Mouse (Mus musculus) MEL (cell line): ENCODE data around the gene 1700029I15Rik. TPM values are rescaled to one million over a fixed set of nuclear protein-coding genes. Genes with fewer than 3 reads are reported as not detected.
A peak's percentile ranks its signal among the peaks of the same experiment; 100 is the strongest.

Source experiments
- DNase-seq: peaks from one replicate; pipeline ENCODE4 v3.0.0; 2011; ENCODE audit warnings: low read depth, low spot score
- H3K27ac ChIP-seq: 2 replicates; pipeline ENCODE4 v1.5.1; 2012; ENCODE audit warnings: low read depth, mild to moderate bottlenecking, control low read depth, low read length, moderate library complexity; ENCODE audit not compliant: control insufficient read depth
- H3K27me3 ChIP-seq, 2 experiments: fragments of 150-350 bp in 1 of 2; sonication (generic) in 1 of 2; 2 replicates each; pipeline ENCODE4 v1.6.1; 2012; ENCODE audit warnings: low read length in 2 of 2, mild to moderate bottlenecking in 2 of 2, improper control_type of control experiment in 1 of 2, moderate library complexity in 1 of 2; ENCODE audit not compliant: insufficient read depth in 2 of 2, control insufficient read depth in 1 of 2
- H3K36me3 ChIP-seq, 2 experiments: 2 replicates each; pipeline ENCODE4 v1.6.1; 2012 to 2014; ENCODE audit warnings: low read length in 2 of 2, improper control_type of control experiment in 1 of 2, inconsistent platforms in 1 of 2, mild to moderate bottlenecking in 1 of 2; ENCODE audit not compliant: insufficient read depth in 2 of 2, control insufficient read depth in 1 of 2
- H3K4me1 ChIP-seq, 2 experiments: fragments of 150-350 bp in 1 of 2; sonication (generic) in 1 of 2; 2 replicates each; pipeline ENCODE4 v1.6.1; 2012; ENCODE audit warnings: low read length in 2 of 2, improper control_type of control experiment in 1 of 2, mild to moderate bottlenecking in 1 of 2; ENCODE audit not compliant: insufficient read depth in 2 of 2, control insufficient read depth in 1 of 2
- H3K4me3 ChIP-seq, 2 experiments: fragments of 150-350 bp in 1 of 2; sonication (generic) in 1 of 2; 2 replicates each; pipeline ENCODE4 v1.5.1; 2012; ENCODE audit warnings: low read depth in 2 of 2, low read length in 2 of 2, mild to moderate bottlenecking in 2 of 2, moderate library complexity in 2 of 2, control low read depth in 1 of 2, improper control_type of control experiment in 1 of 2; ENCODE audit not compliant: control insufficient read depth in 1 of 2, insufficient read depth in 1 of 2
- H3K79me2 ChIP-seq: 2 replicates; pipeline ENCODE4 v1.6.1; 2012; ENCODE audit warnings: mild to moderate bottlenecking, low read length, moderate library complexity; ENCODE audit not compliant: control insufficient read depth, poor library complexity, insufficient read depth
- H3K9ac ChIP-seq: 2 replicates; pipeline ENCODE4 v1.6.1; 2012; ENCODE audit warnings: low read depth, mild to moderate bottlenecking, control low read depth, low read length, moderate library complexity; ENCODE audit not compliant: control insufficient read depth, poor library complexity, severe bottlenecking
- H3K9me3 ChIP-seq: fragments of 150-350 bp; sonication (generic); replicated peaks from 2 replicates; pipeline ENCODE4 v1.6.1; 2012; ENCODE audit warnings: mild to moderate bottlenecking, low read length, improper control_type of control experiment, moderate library complexity; ENCODE audit not compliant: insufficient read depth
- BHLHE40 ChIP-seq: IDR thresholded peaks from 2 replicates; pipeline ENCODE4 v1.6.1; 2012; ENCODE audit warnings: low read depth, mild to moderate bottlenecking, inconsistent platforms, low read length, improper control_type of control experiment, borderline replicate concordance
- CHD1 ChIP-seq: IDR thresholded peaks from 2 replicates; pipeline ENCODE4 v1.6.1; 2012; ENCODE audit warnings: low read depth, mild to moderate bottlenecking, inconsistent platforms, low read length, improper control_type of control experiment
- CHD2 ChIP-seq: IDR thresholded peaks from 2 replicates; pipeline ENCODE4 v1.6.1; 2011; ENCODE audit warnings: low read length, improper control_type of control experiment
- E2F4 ChIP-seq: IDR thresholded peaks from 2 replicates; pipeline ENCODE4 v1.6.1; 2011; ENCODE audit warnings: low read depth, low read length, improper control_type of control experiment, borderline replicate concordance
- EP300 ChIP-seq, 2 experiments: IDR thresholded peaks; 2 replicates each; pipeline ENCODE4 v1.6.1; 2011; ENCODE audit warnings: improper control_type of control experiment in 2 of 2, low read length in 2 of 2, low read depth in 1 of 2, mild to moderate bottlenecking in 1 of 2
- ETS1 ChIP-seq: IDR thresholded peaks from 2 replicates; pipeline ENCODE4 v1.6.1; 2012; ENCODE audit warnings: low read depth, mild to moderate bottlenecking, inconsistent platforms, low read length, improper control_type of control experiment, moderate library complexity
- GATA1 ChIP-seq: IDR thresholded peaks from 2 replicates; pipeline ENCODE4 v1.6.1; 2011; ENCODE audit warnings: low read depth, low read length, improper control_type of control experiment
- HCFC1 ChIP-seq: IDR thresholded peaks from 2 replicates; pipeline ENCODE4 v1.6.1; 2012; ENCODE audit warnings: low read depth, mild to moderate bottlenecking, inconsistent platforms, low read length, improper control_type of control experiment, moderate library complexity
- KAT2A ChIP-seq: conservative IDR thresholded peaks from 2 replicates; pipeline ENCODE4 v1.6.1; 2012; ENCODE audit warnings: low read depth, low read length, improper control_type of control experiment, inconsistent platforms
- MAFK ChIP-seq: IDR thresholded peaks from 2 replicates; pipeline ENCODE4 v1.6.1; 2011; ENCODE audit warnings: low read depth, mild to moderate bottlenecking, low read length, improper control_type of control experiment, borderline replicate concordance
- MAX ChIP-seq: IDR thresholded peaks from 2 replicates; pipeline ENCODE4 v1.6.1; 2011; ENCODE audit warnings: low read length, improper control_type of control experiment
- MAZ ChIP-seq: IDR thresholded peaks from 2 replicates; pipeline ENCODE4 v1.6.1; 2012; ENCODE audit warnings: low read depth, mild to moderate bottlenecking, inconsistent platforms, low read length, improper control_type of control experiment
- MEF2A ChIP-seq: IDR thresholded peaks from 2 replicates; pipeline ENCODE4 v1.6.1; 2014; ENCODE audit warnings: low read depth, mild to moderate bottlenecking, inconsistent platforms, low read length, improper control_type of control experiment; ENCODE audit not compliant: poor library complexity, insufficient replicate concordance, severe bottlenecking; ENCODE audit errors: extremely low read depth
- MXI1 ChIP-seq: IDR thresholded peaks from 2 replicates; pipeline ENCODE4 v1.6.1; 2011; ENCODE audit warnings: mild to moderate bottlenecking, low read depth, low read length, improper control_type of control experiment
- MYB ChIP-seq: IDR thresholded peaks from 2 replicates; pipeline ENCODE4 v1.6.1; 2011; ENCODE audit warnings: mild to moderate bottlenecking, low read depth, low read length, improper control_type of control experiment
- MYC ChIP-seq: IDR thresholded peaks from 2 replicates; pipeline ENCODE4 v1.6.1; 2011; ENCODE audit warnings: low read depth, mild to moderate bottlenecking, low read length, improper control_type of control experiment, moderate library complexity
- NELFE ChIP-seq: IDR thresholded peaks from 2 replicates; pipeline ENCODE4 v1.6.1; 2011; ENCODE audit warnings: low read depth, low read length, improper control_type of control experiment
- NRF1 ChIP-seq: IDR thresholded peaks from 2 replicates; pipeline ENCODE4 v1.6.1; 2014; ENCODE audit warnings: low read depth, mild to moderate bottlenecking, inconsistent platforms, low read length, improper control_type of control experiment, moderate library complexity; ENCODE audit not compliant: poor library complexity, insufficient read depth, severe bottlenecking
- POLR2A ChIP-seq, 2 experiments: IDR thresholded peaks; 2 replicates each; pipeline ENCODE4 v1.6.1; 2011 to 2012; ENCODE audit warnings: low read length in 2 of 2, mild to moderate bottlenecking in 2 of 2, control low read depth in 1 of 2, improper control_type of control experiment in 1 of 2, low read depth in 1 of 2, moderate library complexity in 1 of 2; ENCODE audit not compliant: control insufficient read depth in 1 of 2, insufficient read depth in 1 of 2, poor library complexity in 1 of 2
- POLR2AphosphoS2 ChIP-seq: IDR thresholded peaks from 2 replicates; pipeline ENCODE4 v1.6.1; 2011; ENCODE audit warnings: low read length, improper control_type of control experiment
- POLR2AphosphoS5 ChIP-seq: IDR thresholded peaks from 2 replicates; pipeline ENCODE4 v1.6.1; 2012; ENCODE audit warnings: low read depth, borderline replicate concordance, mild to moderate bottlenecking, inconsistent platforms, low read length, moderate library complexity, mixed read lengths
- RAD21 ChIP-seq: IDR thresholded peaks from 2 replicates; pipeline ENCODE4 v1.6.1; 2011; ENCODE audit warnings: mild to moderate bottlenecking, low read depth, low read length, improper control_type of control experiment
- RCOR1 ChIP-seq: IDR thresholded peaks from 2 replicates; pipeline ENCODE4 v1.6.1; 2012; ENCODE audit warnings: low read depth, mild to moderate bottlenecking, inconsistent platforms, low read length, improper control_type of control experiment
- SIN3A ChIP-seq: IDR thresholded peaks from 2 replicates; pipeline ENCODE4 v1.6.1; 2012; ENCODE audit warnings: low read length, improper control_type of control experiment, inconsistent platforms
- SMC3 ChIP-seq: IDR thresholded peaks from 2 replicates; pipeline ENCODE4 v1.6.1; 2011; ENCODE audit warnings: low read depth, low read length, improper control_type of control experiment
- TBP ChIP-seq: IDR thresholded peaks from 2 replicates; pipeline ENCODE4 v1.8.0; 2011; ENCODE audit warnings: low read depth, low read length, improper control_type of control experiment
- TCF12 ChIP-seq: IDR thresholded peaks from 2 replicates; pipeline ENCODE4 v1.6.1; 2014; ENCODE audit warnings: low read depth, mild to moderate bottlenecking, inconsistent platforms, low read length, improper control_type of control experiment, moderate library complexity
- USF1 ChIP-seq: IDR thresholded peaks from 2 replicates; pipeline ENCODE4 v1.6.1; 2014; ENCODE audit warnings: low read depth, mild to moderate bottlenecking, inconsistent platforms, low read length, improper control_type of control experiment, moderate library complexity
- USF2 ChIP-seq, 2 experiments: IDR thresholded peaks; 2 replicates each; pipeline ENCODE4 v1.6.1; 2011 to 2012; ENCODE audit warnings: improper control_type of control experiment in 2 of 2, low read length in 2 of 2, borderline replicate concordance in 1 of 2, inconsistent platforms in 1 of 2, low read depth in 1 of 2, mild to moderate bottlenecking in 1 of 2; ENCODE audit not compliant: insufficient read depth in 1 of 2
- ZC3H11A ChIP-seq: IDR thresholded peaks from 2 replicates; pipeline ENCODE4 v1.6.1; 2012; ENCODE audit warnings: low read depth, mild to moderate bottlenecking, inconsistent platforms, low read length, improper control_type of control experiment
- ZKSCAN1 ChIP-seq: IDR thresholded peaks from 2 replicates; pipeline ENCODE4 v1.6.1; 2012; ENCODE audit warnings: low read depth, mild to moderate bottlenecking, inconsistent platforms, low read length, improper control_type of control experiment, moderate library complexity
- ZMIZ1 ChIP-seq: IDR thresholded peaks from 2 replicates; pipeline ENCODE4 v1.6.1; 2012; ENCODE audit warnings: low read depth, mild to moderate bottlenecking, inconsistent platforms, low read length, improper control_type of control experiment, moderate library complexity
- ZNF384 ChIP-seq: IDR thresholded peaks from 2 replicates; pipeline ENCODE4 v1.6.1; 2012; ENCODE audit warnings: low read depth, mild to moderate bottlenecking, inconsistent platforms, low read length, improper control_type of control experiment
- polyA plus RNA-seq, 2 experiments: library from polyadenylated mRNA; stranded (reverse) in 1 of 2; unstranded in 1 of 2; fragments of >175 nt in 1 of 2; fragments of >200 nt in 1 of 2; gene quantifications; 2 replicates each; pipeline versions ENCODE4 v1.2.1 to v1.2.4; 2012; ENCODE audit warnings: low replicate concordance in 2 of 2, low read depth in 1 of 2; ENCODE audit not compliant: insufficient read length in 2 of 2, insufficient read depth in 1 of 2, missing spikeins in 1 of 2
- total RNA-seq: library from RNA; depleted of rRNA; stranded (reverse); fragments of 300-350 nt; gene quantifications from 2 replicates; pipeline ENCODE4 v1.2.3, GENCODE M21; 2012

The 1700029I15Rik gene
- total and polyA plus RNA-seq, 3 experiments = 0.65 to 3.2 TPM; not detected in 1

DNA sequence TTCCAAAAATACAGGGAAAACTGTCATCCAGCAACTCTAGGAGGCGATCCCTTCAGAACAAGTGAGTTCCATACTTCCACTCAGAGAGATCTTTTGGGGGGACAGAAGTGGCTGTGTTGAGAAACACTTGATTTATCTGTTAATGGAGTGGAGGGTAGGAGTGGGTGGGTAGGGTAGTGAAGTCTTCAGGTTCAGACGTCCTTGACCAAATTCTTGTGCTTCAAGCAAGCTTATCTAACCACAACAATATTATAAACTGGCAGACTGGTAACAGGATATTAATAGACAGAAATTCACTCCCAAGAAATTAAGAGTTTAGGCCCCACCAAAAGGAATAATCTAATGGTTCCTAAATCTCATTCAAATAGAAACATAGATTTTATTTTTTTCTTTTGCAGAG, 47.8 kb downstream of the 1700029I15Rik start:
- Histone ChIP-seq H3K79me2 (peaks cover 66% of the 10 kb centered on the region), H3K4me1 (peaks cover 9 to 25% of the 10 kb centered on the region in 2 experiments), H3K36me3 (peaks cover 7 to 12% of the 10 kb centered on the region in 2 experiments), H3K9ac (no peak overlapping the region), H3K27ac (no peak overlapping the region), H3K4me3 (no peak overlapping the region), H3K9me3 (no peaks in the 10 kb centered on the region), H3K27me3 (no peaks in the 10 kb centered on the region)
- DNase-seq = peak; percentile 37
- TF ChIP-seq MYB (no peak), ZKSCAN1 (no peak), CHD1 (no peak), MYC (no peak), POLR2AphosphoS5 (no peak), SIN3A (peak; percentile 20; the same call in 1 of the 2 replicates), NELFE (no peak), MAFK (no peak), ZC3H11A (no peak), TBP (no peak), RCOR1 (peak; percentile 55; the same call in 1 of the 2 replicates), SMC3 (no peak), ETS1 (0 out of 2 replicates have a peak, but pooled peaks have one; percentile 14), POLR2A (IDR thresholded peaks at IDR 0.05; ENCODE audit: control insufficient read depth in 1 of 2, insufficient read depth in 1 of 2, low read depth in 1 of 2, low read length in 2 of 2, poor library complexity in 1 of 2) (no peak), E2F4 (no peak), RAD21 (no peak), MEF2A (0 out of 2 replicates have a peak, but pooled peaks have one; percentile 57), HCFC1 (no peak), TCF12 (0 out of 2 replicates have a peak, but pooled peaks have one; percentile 17), MXI1 (no peak), GATA1 (0 out of 2 replicates have a peak, but pooled peaks have one; percentile 20), USF1 (no peak), POLR2AphosphoS2 (no peak), NRF1 (no peak), USF2 (IDR thresholded peaks at IDR 0.05; ENCODE audit: borderline replicate concordance in 1 of 2, insufficient read depth in 1 of 2, low read depth in 1 of 2, low read length in 2 of 2) (no peak), BHLHE40 (no peak), MAZ (no peak), ZNF384 (no peak), EP300 (IDR thresholded peaks at IDR 0.05; ENCODE audit: low read depth in 1 of 2, low read length in 2 of 2) (peak in 1 of 2 experiments; percentile 52; a peak in 1 of 4 replicates), MAX (no peak), CHD2 (no peak), KAT2A (no peak), ZMIZ1 (no peak)
